ENCODE assay signal across 14 mouse cellular contexts in genomic region chr11:64313241-64313640, GRCm38 (mm10).
A peak's percentile ranks its signal among the peaks of the same experiment; 100 is the strongest.
DNase-seq lines count a peak whose midpoint lies in the region; ATAC-seq lines count a peak whose summit lies in the region.
"Had no signal": no experiment of that assay in that cellular context is flagged by ENCODE, and none has a peak within 500 bp of the region (broad histone marks: within the 10 kb centered on the region; RNA-seq: fewer than 3 reads in every experiment).

No protein-coding gene starts in this region.

- peak; percentile 89 for ATAC-seq in frontal cortex, adult (ENCODE audit: low TSS enrichment)
- ATAC-seq: forebrain, embryonic 16.5 days had no signal

- intact Hi-C loops in left cerebral cortex, postnatal 36 days (cut with DNase I): no loop called here

- DNase-seq in frontal cortex, postnatal 10 days (ENCODE audit: low spot score in 2 of 2): no peak
- peak; percentile 13 to 24 for DNase-seq in left cerebral cortex, adult 18-20 months (ENCODE audit: low spot score in 2 of 2)
- DNase-seq in left cerebral cortex, postnatal 36 days (ENCODE audit: low spot score in 2 of 2): no peak
- DNase-seq in right cerebral cortex, adult 2 months (ENCODE audit: low spot score in 2 of 2): peak; percentile 6 to 17
- DNase-seq in right cerebral cortex, postnatal 25 days: no peak
- peak; percentile 27 for DNase-seq in telencephalon, adult 2 months (ENCODE audit: low read depth, low spot score)
- DNase-seq in ovary, postnatal 36 days (ENCODE audit: low spot score): no peak
- DNase-seq: adrenal gland, adult 8-10 months; cerebellum, adult 2 months; cerebellum, postnatal 10 days; gastrocnemius, postnatal 14 days; heart, postnatal 36 days had no signal

Comparison
In these comparisons a context has a peak if more than half of its experiments do, and no peak if none do; other contexts are left out.
1. DNase-seq: peak in left cerebral cortex, adult 18-20 months (2 of 2), right cerebral cortex, adult 2 months (2 of 2) and telencephalon, adult 2 months (single experiment); none in frontal cortex, postnatal 10 days (0 of 2), left cerebral cortex, postnatal 36 days (0 of 2), right cerebral cortex, postnatal 25 days (single experiment) and ovary, postnatal 36 days (single experiment).